Mouse (Mus musculus): ENCODE data around the gene Gm17428.

Gene Gm17428

GRCm38 (mm10) chr14:55008417-55008816, 31.7 kb downstream of the Gm17428 start:
- DNase-seq (ENCODE audit: low spot score in 2 of 2) = no peak

GRCm38 (mm10) chr14:55011116-55011515, 34.4 kb downstream of the Gm17428 start:
- DNase-seq (ENCODE audit: low spot score in 2 of 2) = no peak

GRCm38 (mm10) chr14:55014591-55014990, 37.9 kb downstream of the Gm17428 start:
- peak; percentile 57 to 75 for DNase-seq (ENCODE audit: low spot score in 2 of 2)

GRCm38 (mm10) chr14:55014991-55015766, 38.4 kb downstream of the Gm17428 start, which contains the start of gene Ngdn:
Gene Ngdn, plus strand, starts transcription at chr14:55015454.
- DNase-seq (ENCODE audit: low spot score in 2 of 2) = peak; percentile 100

GRCm38 (mm10) chr14:55015767-55016111, 39.0 kb downstream of the Gm17428 start:
- no peak for DNase-seq (ENCODE audit: low spot score in 2 of 2)

- DNase-seq (ENCODE audit: low spot score in 2 of 2) = no peak
These were observed 40.1 kb downstream of the Gm17428 start for GRCm38 (mm10) chr14:55016876-55017275.

- no peak for DNase-seq (ENCODE audit: low spot score in 2 of 2)
These were observed 43.7 kb downstream of the Gm17428 start for GRCm38 (mm10) chr14:55020394-55020793.

GRCm38 (mm10) chr14:55023011-55023410, 46.3 kb downstream of the Gm17428 start:
- DNase-seq (ENCODE audit: low spot score in 2 of 2) = no peak

GRCm38 (mm10) chr14:55024236-55024635, 47.5 kb downstream of the Gm17428 start:
- DNase-seq (ENCODE audit: low spot score in 2 of 2) = peak in 1 of 2 experiments; percentile 70

GRCm38 (mm10) chr14:55025527-55025926, 48.8 kb downstream of the Gm17428 start:
- no peak for DNase-seq (ENCODE audit: low spot score in 2 of 2)

All from left cerebral cortex, adult 9 months (tissue).